ENCODE assay signal across 9 mouse cellular contexts in the genomic region with DNA sequence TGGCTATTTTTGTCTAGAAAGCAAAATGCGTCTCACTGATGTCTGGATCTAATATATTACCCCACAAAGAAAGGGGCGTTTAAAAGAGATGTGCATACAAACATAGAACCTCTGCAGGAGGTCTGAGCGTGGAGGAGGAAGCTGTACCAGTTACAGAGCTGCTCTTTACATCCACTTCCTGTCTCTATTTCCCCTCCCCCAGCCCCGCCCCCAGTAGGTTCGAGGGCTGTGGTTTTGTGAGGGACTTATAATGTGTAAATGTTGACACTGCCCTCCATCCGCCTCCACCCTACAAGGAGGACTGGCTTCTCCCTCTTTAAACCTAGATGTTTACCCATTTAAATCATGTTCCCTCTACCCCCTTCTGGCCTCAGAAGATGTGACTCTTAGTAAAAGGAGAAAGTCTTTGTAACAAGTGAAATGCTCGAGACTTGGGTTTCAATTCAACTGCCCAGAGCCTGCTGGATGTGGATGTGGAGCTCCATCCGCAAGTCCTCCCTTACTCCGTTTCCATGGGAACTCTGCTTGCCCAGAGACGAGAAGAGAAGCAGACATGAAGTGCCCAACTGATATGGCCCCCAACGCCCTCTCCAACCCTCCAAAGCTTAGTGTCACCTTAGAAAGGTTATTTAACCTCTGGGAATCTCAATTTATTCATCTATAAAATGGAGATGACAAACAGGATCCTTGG. TPM values are rescaled to one million over a fixed set of nuclear protein-coding genes. Genes with fewer than 3 reads are reported as not detected.
DNase-seq lines count a peak whose midpoint lies in the region; ATAC-seq and TF ChIP-seq lines count a peak whose summit lies in the region.
"Had no signal": no experiment of that assay in that cellular context is flagged by ENCODE, and none has a peak within 500 bp of the region (broad histone marks: within the 10 kb centered on the region; RNA-seq: fewer than 3 reads in every experiment).

No protein-coding gene starts in this region.

- H3K27ac ChIP-seq in heart, embryonic 10.5 days, result no peak overlapping the region
- 0 out of 2 replicates have a peak overlapping the region, but pooled peaks have one; percentile 45 for H3K27ac ChIP-seq in lung, embryonic 14.5 days (ENCODE audit: low read depth)

- peaks cover 49% of the 10 kb centered on the region for H3K4me1 ChIP-seq in heart, embryonic 10.5 days
- peaks cover 3% of the 10 kb centered on the region; the same call in 1 of the 2 replicates for H3K4me1 ChIP-seq in lung, embryonic 14.5 days (ENCODE audit: insufficient read depth)

- no peak; the same call in 1 of the 2 replicates for ATAC-seq in lung, embryonic 14.5 days (ENCODE audit: insufficient read depth)
- no peak for ATAC-seq in erythroid progenitor cell, adult 5-6 weeks (replicated peaks; ENCODE audit: low FRiP score, poor library complexity, severe bottlenecking)

- H3K4me3 ChIP-seq in heart, embryonic 10.5 days, result no peak overlapping the region
- H3K4me3 ChIP-seq in lung, embryonic 14.5 days (ENCODE audit: low read depth, low read length), result no peak overlapping the region
- H3K4me3 ChIP-seq: myocyte had no signal

- H3K9ac ChIP-seq in lung, embryonic 14.5 days, result no peak overlapping the region

- H3K9me3 ChIP-seq in heart, embryonic 10.5 days, result no peaks in the 10 kb centered on the region
- H3K9me3 ChIP-seq in lung, embryonic 14.5 days (ENCODE audit: low read depth, low read length), result no peaks in the 10 kb centered on the region

- no peak for TF ChIP-seq CTCF in lung, embryonic 14.5 days (IDR thresholded peaks at IDR 0.05; ENCODE audit: low read depth)

- no peak overlapping the region for H3K4me2 ChIP-seq in lung, embryonic 14.5 days

- DNase-seq in heart, embryonic 10.5 days (ENCODE audit: low spot score), result peak; percentile 65
- DNase-seq in heart, adult 8-10 months (ENCODE audit: low spot score), result no peak
- peak; percentile 51 for DNase-seq in ZHBTc4 (ENCODE audit: low read depth, low spot score)
- DNase-seq in lung, embryonic 14.5 days, result peak; percentile 48
- DNase-seq in spleen, postnatal 4 days (ENCODE audit: low spot score in 2 of 2), result peak; percentile 69 to 79
- DNase-seq in adrenal gland, postnatal 10 days, result no peak
- no peak for DNase-seq in MN1 (ENCODE audit: low spot score)

- no peaks in the 10 kb centered on the region for H3K27me3 ChIP-seq in heart, embryonic 10.5 days (ENCODE audit: insufficient read depth, poor library complexity, severe bottlenecking)
- no peaks in the 10 kb centered on the region for H3K27me3 ChIP-seq in lung, embryonic 14.5 days (ENCODE audit: insufficient read depth, low read length)

- H3K36me3 ChIP-seq in heart, embryonic 10.5 days, result peaks cover 63% of the 10 kb centered on the region
- peaks cover 17% of the 10 kb centered on the region; the same call in 1 of the 2 replicates for H3K36me3 ChIP-seq in lung, embryonic 14.5 days (ENCODE audit: insufficient read depth)

- 67% methylated on average over 11 of the region's 11 CpGs for WGBS in heart, embryonic 10.5 days
- WGBS in lung, embryonic 14.5 days, result 43% methylated on average over 11 of the region's 11 CpGs

RNA-seq across cellular contexts. Expression of a gene that starts 43.7 kb away (rescaled TPM):
- 90.5 and 96.2 TPM in 2 replicates for polyA plus RNA-seq in heart, embryonic 10.5 days (2016; fragmentation: Nextera tagmentation; extraction: Ambion mirVana)
- 1 to 10 TPM; 3.5 to 7.9 (median 6.1) TPM for total RNA-seq in heart, adult 8-10 months (2022)
- 70.6 and 71.6 TPM in 2 replicates for polyA plus RNA-seq in lung, embryonic 14.5 days (2014; fragmentation: Nextera tagmentation; extraction: Ambion mirVana)
- total RNA-seq in erythroid progenitor cell, adult 5-6 weeks (2015; ENCODE audit: low replicate concordance), result 10.8 and 13.0 TPM in 2 replicates
- 7.4 and 11.2 TPM in 2 replicates for total RNA-seq in erythroid progenitor cell, adult 5-6 weeks (2017; ENCODE audit: low replicate concordance)
- 10 to 100 TPM; 31.9 to 40.4 TPM for total RNA-seq in adrenal gland, postnatal 10 days (2021)

Comparison
In these comparisons a context has a peak if more than half of its experiments do, and no peak if none do; other contexts are left out.
1. DNase-seq: peak in heart, embryonic 10.5 days (single experiment), ZHBTc4 (single experiment), lung, embryonic 14.5 days (single experiment) and spleen, postnatal 4 days (2 of 2); none in heart, adult 8-10 months (single experiment), adrenal gland, postnatal 10 days (single experiment) and MN1 (single experiment).